In genomic region chr11:5705972-5706371, GRCm38 (mm10) we compare ENCODE assay signal across 10 mouse cellular contexts. TPM values are rescaled to one million over a fixed set of nuclear protein-coding genes. Genes with fewer than 3 reads are reported as not detected.
DNase-seq lines count a peak whose midpoint lies in the region; ATAC-seq lines count a peak whose summit lies in the region.
"Had no signal": no experiment of that assay in that cellular context is flagged by ENCODE, and none has a peak within 500 bp of the region (broad histone marks: within the 10 kb centered on the region; RNA-seq: fewer than 3 reads in every experiment).

No protein-coding gene starts in this region.

- peaks cover 19% of the 10 kb centered on the region for H3K36me3 ChIP-seq in kidney, embryonic 14.5 days (ENCODE audit: control insufficient read depth, insufficient read depth, low read length)
- H3K36me3 ChIP-seq in hindbrain, embryonic 13.5 days: peaks cover 25% of the 10 kb centered on the region
- peaks cover 19% of the 10 kb centered on the region for H3K36me3 ChIP-seq in midbrain, embryonic 14.5 days (ENCODE audit: control insufficient read depth, insufficient read depth, low read length)

- intact Hi-C loops in left cerebral cortex, postnatal 14 days (cut with DNase I): no loop called here

- 90% methylated on average over 9 of the region's 9 CpGs for WGBS in kidney, embryonic 14.5 days
- WGBS in hindbrain, embryonic 13.5 days: 95% methylated on average over 9 of the region's 9 CpGs
- 93% methylated on average over 9 of the region's 9 CpGs for WGBS in midbrain, embryonic 14.5 days

- H3K9ac ChIP-seq in kidney, embryonic 14.5 days (ENCODE audit: low read depth, low read length): peak overlapping the region; percentile 93; the same call in 1 of the 2 replicates
- H3K9ac ChIP-seq in hindbrain, embryonic 13.5 days: peak overlapping the region; percentile 94
- H3K9ac ChIP-seq in midbrain, embryonic 14.5 days (replicated peaks; ENCODE audit: low read length): peak overlapping the region; percentile 94; the same call in 1 of the 2 replicates

- no peak for DNase-seq in kidney, adult 8-10 months
- DNase-seq in ZHBTc4 (ENCODE audit: low read depth, low spot score): peak; percentile 0
- no peak for DNase-seq in midbrain, embryonic 14.5 days
- DNase-seq in left cerebral cortex, postnatal 14 days (ENCODE audit: low spot score in 2 of 2): no peak
- no peak for DNase-seq in thymus, postnatal 25 days
- no peak for DNase-seq in ovary, postnatal 10 days (ENCODE audit: low spot score)
- DNase-seq: kidney, adult 11 months had no signal

- H3K4me2 ChIP-seq in kidney, embryonic 14.5 days (replicated peaks; ENCODE audit: low read depth, low read length): no peak overlapping the region; the same call in 1 of the 2 replicates
- H3K4me2 ChIP-seq in hindbrain, embryonic 13.5 days: peak overlapping the region; percentile 84
- H3K4me2 ChIP-seq in midbrain, embryonic 14.5 days (ENCODE audit: low read length): peak overlapping the region; percentile 76

- no peaks in the 10 kb centered on the region for H3K9me3 ChIP-seq in kidney, embryonic 14.5 days (ENCODE audit: control insufficient read depth, low read length)
- no peaks in the 10 kb centered on the region for H3K9me3 ChIP-seq in hindbrain, embryonic 13.5 days
- no peaks in the 10 kb centered on the region for H3K9me3 ChIP-seq in midbrain, embryonic 14.5 days (ENCODE audit: control insufficient read depth, low read length)

- no peak for ATAC-seq in kidney, embryonic 14.5 days (ENCODE audit: low FRiP score, low TSS enrichment)
- ATAC-seq in hindbrain, embryonic 13.5 days (ENCODE audit: low FRiP score): no peak
- ATAC-seq in midbrain, embryonic 14.5 days (ENCODE audit: low FRiP score, low TSS enrichment): no peak
- ATAC-seq: Patski had no signal

- no peak overlapping the region for H3K4me3 ChIP-seq in kidney, embryonic 14.5 days (ENCODE audit: low read length)
- peak overlapping the region; percentile 95 for H3K4me3 ChIP-seq in hindbrain, embryonic 13.5 days
- H3K4me3 ChIP-seq in midbrain, embryonic 14.5 days (replicated peaks; ENCODE audit: low read depth, low read length): peak overlapping the region; percentile 98; the same call in 1 of the 2 replicates

- peaks cover 8% of the 10 kb centered on the region; the same call in 1 of the 2 replicates for H3K4me1 ChIP-seq in kidney, embryonic 14.5 days (ENCODE audit: control insufficient read depth, insufficient read depth, low read length)
- peaks cover 15% of the 10 kb centered on the region for H3K4me1 ChIP-seq in hindbrain, embryonic 13.5 days (replicated peaks)
- H3K4me1 ChIP-seq in midbrain, embryonic 14.5 days (ENCODE audit: control insufficient read depth, insufficient read depth, low read length): peaks cover 13% of the 10 kb centered on the region

- H3K27ac ChIP-seq in kidney, embryonic 14.5 days (ENCODE audit: low read depth, low read length): no peak overlapping the region
- no peak overlapping the region for H3K27ac ChIP-seq in hindbrain, embryonic 13.5 days
- no peak overlapping the region for H3K27ac ChIP-seq in midbrain, embryonic 14.5 days (replicated peaks; ENCODE audit: low read depth, low read length)

- H3K27me3 ChIP-seq in kidney, embryonic 14.5 days (ENCODE audit: control insufficient read depth, insufficient read depth, low read length): no peaks in the 10 kb centered on the region
- H3K27me3 ChIP-seq in hindbrain, embryonic 13.5 days: no peaks in the 10 kb centered on the region
- no peaks in the 10 kb centered on the region for H3K27me3 ChIP-seq in midbrain, embryonic 14.5 days (ENCODE audit: control insufficient read depth, insufficient read depth, low read length)
- H3K27me3 ChIP-seq: Patski had no signal

RNA-seq across cellular contexts. Expression of gene Mrps24, which starts 9.5 kb away (rescaled TPM):
- 206 and 264 TPM in 2 replicates for polyA plus RNA-seq in kidney, embryonic 14.5 days (2014; fragmentation: Nextera tagmentation; extraction: Ambion mirVana)
- 171 and 172 TPM in 2 replicates for polyA plus RNA-seq in hindbrain, embryonic 13.5 days (2015; fragmentation: Nextera tagmentation; extraction: Ambion mirVana)
- polyA plus RNA-seq in midbrain, embryonic 14.5 days (2014; fragmentation: Nextera tagmentation; extraction: Ambion mirVana): 180 and 218 TPM in 2 replicates
- total RNA-seq in left cerebral cortex, postnatal 14 days (2021): 10 to 100 TPM; 88.4 to 89.7 TPM

RNA-seq across cellular contexts. Expression of gene Urgcp, which starts 56.2 kb away (rescaled TPM):
- 9.9 and 15.1 TPM in 2 replicates for polyA plus RNA-seq in kidney, embryonic 14.5 days (2014; fragmentation: Nextera tagmentation; extraction: Ambion mirVana)
- polyA plus RNA-seq in hindbrain, embryonic 13.5 days (2015; fragmentation: Nextera tagmentation; extraction: Ambion mirVana): 29.0 and 30.1 TPM in 2 replicates
- 21.5 and 23.9 TPM in 2 replicates for polyA plus RNA-seq in midbrain, embryonic 14.5 days (2014; fragmentation: Nextera tagmentation; extraction: Ambion mirVana)
- total RNA-seq in left cerebral cortex, postnatal 14 days (2021): 10 to 100 TPM; 55.9 to 60.8 TPM
